Mouse (Mus musculus) bone marrow, adult 2 months (tissue): ENCODE results near the gene Cdc42ep1.

Experiments
- CTCF ChIP-seq: fragments of 200-500 bp; IDR thresholded peaks from 2 replicates; pipeline ENCODE4 v1.5.1; 2011; ENCODE audit warnings: low read length, control low read depth; ENCODE audit not compliant: control insufficient read depth, insufficient read depth
- POLR2A ChIP-seq: fragments of 200-500 bp; IDR thresholded peaks from 2 replicates; pipeline ENCODE4 v1.6.1; 2011; ENCODE audit warnings: low read depth, mild to moderate bottlenecking, control low read depth, low read length, borderline replicate concordance; ENCODE audit not compliant: control insufficient read depth

DNA sequence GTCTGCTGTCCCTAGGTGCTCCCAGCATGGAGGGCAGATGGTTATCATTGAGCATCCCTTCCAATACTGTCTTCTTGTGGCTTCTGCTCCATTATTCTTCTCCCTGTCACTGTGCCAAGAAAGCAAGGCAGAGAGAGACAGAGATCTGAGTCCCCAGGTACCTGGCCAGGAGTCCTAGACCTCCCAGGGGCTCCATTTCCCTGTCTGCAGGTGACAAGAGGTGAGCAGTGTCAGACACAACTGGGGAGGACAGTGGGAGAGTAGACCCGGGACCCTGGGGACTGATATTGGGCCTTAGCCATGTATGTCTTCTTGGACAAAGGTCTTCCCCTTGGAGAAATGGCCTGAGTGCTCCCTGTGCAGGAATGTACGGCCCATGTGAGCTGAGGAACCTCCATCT is 37.1 kb upstream of the Cdc42ep1 start:
- TF ChIP-seq POLR2A (no peak), CTCF (no peak)
